Mouse (Mus musculus) natural killer cell, adult 2 months (primary cell): ENCODE measurements around the gene Clock.

Source experiments
- DNase-seq, 2 experiments: peaks; one replicate each; pipeline ENCODE4 v3.0.0; 2022; ENCODE audit warnings: low spot score in 2 of 2

Gene Clock

DNA sequence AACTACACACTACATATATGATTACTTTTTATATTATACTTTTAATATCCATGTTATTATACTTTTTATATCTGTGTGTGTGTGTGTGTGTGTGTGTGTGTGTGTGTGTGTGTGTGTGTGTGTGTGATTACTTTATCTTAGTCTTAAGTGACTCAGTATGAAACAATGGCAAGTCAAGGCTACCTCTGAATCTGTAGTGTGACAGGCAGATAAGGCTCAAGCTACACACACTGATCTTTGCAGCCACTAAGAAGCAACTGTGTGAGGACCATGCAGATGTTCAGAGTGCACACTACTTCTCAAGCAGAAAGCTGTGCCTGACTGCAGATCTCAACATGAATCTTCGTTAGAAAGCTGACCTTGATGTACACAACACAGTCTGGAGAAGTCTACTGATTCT, 20.7 kb downstream of the Clock start:
- no peak for DNase-seq

DNA sequence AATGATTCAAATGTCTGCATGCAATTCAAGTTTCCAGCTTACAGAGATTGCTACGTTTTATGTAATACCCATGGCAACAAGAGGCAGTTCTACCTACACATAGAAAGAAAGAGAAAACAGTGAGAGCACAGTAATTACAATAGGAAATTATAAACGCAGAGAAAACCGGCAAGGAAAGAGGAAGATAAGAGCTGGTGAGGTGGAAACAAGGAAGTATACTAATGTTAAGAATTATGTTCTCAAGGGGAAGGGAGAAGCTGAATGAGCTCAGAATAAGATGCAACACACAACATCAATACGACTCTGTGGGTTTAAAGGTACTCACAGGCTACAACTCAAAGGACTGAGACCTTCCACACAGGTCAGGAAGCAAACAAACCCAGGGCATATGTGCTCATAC, 29.6 kb downstream of the Clock start:
- no peak for DNase-seq

DNA sequence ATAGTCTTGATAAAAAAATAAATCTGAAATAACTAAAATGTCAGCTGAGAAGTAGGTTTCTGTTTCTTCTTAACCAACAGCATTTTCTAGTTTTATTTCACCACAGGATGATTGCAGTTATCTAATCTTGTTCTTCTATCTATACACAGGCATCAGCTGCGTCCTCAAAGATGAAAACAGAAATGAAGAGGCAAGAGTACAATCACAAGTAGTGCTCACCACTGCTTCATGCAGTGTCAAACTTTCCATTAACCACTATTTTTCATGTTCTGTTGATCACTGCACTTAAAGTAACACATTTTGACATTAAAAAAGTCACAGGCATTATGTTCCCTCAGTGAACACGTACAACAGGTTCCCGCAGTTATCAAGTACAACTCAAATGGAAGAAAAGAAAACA, 53.6 kb downstream of the Clock start:
- no peak for DNase-seq

DNA sequence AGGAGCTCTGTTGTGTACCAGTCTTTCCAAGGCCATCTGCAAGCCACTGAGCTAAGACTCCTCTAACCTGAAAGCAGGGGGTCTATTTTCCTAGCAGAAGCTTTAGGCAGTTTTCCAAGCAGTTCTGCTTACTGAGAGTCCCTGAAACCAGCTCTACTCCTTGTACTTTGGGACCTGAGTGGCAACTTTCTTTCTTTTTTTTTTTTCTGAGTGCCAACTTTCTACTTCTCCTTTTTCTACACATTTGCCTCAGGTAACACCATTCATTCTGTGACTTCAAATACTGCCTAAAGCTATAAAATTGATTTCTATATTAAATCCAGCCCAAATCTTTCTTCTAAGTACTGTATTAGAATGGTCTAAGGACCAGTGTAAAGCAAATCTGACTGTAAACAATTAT, 58.1 kb downstream of the Clock start:
- no peak for DNase-seq

DNA sequence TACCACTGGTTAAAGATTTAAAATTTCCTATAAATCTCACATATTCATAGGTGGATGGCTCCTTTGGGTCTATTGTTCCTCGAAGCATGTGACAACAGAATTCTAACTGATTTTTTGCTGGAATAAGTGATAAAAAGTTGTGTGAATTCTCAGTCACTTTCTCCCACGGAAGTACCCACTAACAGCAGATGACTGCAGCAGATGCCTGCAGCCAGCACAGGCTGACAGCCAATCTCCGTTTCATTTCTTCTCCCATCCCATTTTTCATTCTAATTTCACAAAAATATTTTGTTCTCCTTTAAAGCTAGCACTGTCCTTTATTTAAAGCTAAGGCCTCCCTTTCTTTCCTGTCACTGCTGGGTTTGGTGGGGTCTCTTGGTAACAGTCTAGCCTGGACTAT, 59.2 kb downstream of the Clock start:
- DNase-seq: no peak

DNA sequence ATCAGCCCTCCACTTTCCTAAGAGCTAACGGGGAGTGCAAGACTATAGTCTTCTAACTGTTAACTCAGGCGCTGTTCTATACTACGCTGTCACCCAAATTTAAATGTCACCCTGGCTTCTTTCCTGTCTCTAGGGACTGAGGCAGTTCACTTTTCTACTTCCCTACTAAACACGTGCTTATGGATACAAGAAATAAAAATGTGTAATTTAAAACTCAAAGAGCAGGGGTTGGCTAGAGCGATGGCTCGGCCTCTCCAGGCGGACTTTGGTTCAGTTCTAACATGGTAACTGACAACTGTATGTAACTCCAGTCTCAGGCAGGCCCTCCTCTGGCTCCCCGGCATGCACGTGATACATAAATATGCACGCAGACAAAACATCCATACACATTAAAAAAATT, 60.2 kb downstream of the Clock start:
- no peak for DNase-seq

DNA sequence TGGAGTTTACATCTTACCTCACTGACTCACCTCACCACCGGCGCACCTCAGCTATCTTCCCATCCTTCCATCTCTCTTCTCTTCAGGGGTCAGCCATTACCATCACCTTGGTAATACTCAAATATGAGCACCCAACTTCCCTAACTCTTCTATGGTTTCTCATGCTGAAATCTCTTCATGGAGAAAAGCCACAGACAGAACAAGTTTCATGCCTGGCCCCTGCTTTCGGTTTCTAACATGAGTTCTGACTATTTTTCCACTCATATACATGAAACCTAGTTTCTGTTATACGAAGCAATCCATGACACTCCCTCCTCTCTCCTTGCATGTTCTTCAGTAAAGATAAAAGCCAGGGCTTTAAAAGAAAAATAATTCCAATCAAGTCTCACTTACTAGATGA, 60.7 kb downstream of the Clock start:
- DNase-seq: no peak

DNA sequence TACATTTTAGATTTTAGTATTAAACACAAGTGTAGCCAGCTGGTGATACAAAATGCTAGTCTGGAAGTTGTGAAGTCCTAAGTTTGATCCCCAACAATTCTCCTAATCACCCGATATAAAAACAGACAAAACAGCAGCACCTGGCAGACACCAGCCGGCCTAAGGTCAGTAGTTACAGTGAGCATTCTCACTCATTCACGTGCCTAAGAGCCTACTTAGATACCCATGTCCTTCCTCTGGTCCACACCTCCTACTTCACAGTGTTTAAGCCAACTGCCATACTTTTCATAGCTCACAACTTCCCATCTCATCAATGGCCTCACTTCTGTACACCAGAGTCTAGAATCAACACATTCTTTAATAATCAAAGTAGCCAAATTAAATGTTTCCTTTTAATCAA, 61.3 kb downstream of the Clock start:
- DNase-seq: no peak

DNA sequence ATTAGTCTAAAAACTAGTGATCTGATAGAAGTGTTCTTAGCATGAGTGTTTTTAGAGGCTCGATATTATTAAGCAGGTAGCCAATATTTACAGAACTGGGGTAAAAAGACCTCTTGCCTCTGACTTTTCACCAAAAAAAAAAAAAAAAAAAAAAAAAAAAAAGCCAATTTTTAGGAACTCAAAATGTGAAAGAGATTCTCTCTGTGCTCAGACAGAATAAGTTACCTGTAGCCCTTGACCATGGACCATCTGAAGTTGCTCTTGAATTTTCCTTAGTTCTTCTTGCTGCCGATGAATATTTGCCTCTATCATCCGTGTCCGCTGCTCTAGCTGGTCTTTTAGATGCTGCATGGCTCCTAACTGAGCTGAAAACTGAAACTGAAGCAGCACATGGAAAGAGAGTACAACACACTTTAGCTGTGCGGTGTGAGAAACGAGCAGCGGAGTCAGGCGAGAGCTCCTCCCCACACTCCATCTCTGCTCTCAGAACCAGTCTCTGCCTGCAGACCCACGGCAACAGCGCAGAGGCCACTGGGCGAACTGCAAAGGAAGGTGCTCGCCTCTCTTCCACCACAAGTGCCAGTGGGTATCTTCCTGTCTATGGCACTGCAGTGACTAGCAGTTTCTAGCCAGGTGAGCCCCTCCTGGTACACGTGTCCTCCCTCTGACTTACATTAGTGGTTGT, 73.3 kb downstream of the Clock start:
- no peak for DNase-seq

DNA sequence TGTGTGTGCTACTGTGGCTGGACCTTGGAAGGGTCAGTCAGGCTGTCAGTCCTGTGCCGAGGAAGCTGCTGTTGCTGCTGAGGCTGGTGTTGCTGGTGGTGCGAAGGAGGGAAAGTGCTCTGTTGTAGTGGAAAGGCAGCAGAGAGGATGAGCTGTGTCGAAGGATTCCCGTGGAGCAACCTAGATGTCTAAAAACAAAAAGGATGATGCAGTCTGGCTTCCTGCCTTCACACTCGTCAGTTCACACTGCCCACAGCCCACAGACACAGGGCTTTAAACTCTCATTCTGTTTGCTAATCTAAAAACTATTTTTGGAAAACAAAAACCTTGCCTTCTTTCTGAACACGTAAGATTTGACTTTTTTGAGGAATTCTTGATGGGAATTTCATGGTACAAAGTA, 87.9 kb downstream of the Clock start:
- DNase-seq: no peak

DNA sequence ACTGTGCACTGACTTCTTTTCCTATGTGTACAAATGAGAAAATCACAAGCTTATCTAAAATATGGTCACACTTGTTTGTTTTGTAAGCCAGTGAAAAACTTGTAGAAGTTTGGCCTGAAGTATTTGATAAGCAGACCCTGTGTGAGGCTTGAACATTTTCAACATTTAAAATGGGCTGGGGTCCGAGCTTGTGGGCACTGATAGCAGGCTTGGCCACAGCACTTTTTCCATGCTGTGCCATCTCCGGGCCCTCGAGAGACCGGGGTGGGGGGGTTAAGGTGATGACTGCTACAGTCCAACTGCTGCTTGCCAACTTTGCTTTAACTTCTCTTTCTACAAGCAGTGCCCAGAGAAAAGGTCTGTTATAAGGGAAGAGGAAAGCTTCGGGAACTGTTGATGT, 96.5 kb downstream of the Clock start:
- no peak for DNase-seq

DNA sequence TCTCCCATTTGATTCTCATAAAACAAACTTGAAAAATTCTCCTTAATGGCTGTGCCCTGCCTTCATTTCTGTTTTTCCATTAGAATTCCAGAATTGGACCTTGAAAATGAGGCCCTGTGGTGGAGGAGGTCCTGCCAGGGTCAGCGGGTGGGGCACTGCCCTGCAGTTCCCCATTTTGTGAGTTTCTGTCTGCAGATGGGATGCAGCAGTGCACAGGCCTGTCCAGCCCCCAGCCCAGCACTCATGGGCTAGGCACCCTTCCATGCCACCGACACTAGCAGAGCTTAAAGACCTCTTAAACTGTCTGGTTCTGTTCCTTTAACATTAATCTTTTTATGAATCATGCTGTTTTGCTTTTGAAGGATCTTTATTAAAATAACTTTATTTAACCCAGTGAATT, 98.7 kb downstream of the Clock start:
- no peak for DNase-seq

DNA sequence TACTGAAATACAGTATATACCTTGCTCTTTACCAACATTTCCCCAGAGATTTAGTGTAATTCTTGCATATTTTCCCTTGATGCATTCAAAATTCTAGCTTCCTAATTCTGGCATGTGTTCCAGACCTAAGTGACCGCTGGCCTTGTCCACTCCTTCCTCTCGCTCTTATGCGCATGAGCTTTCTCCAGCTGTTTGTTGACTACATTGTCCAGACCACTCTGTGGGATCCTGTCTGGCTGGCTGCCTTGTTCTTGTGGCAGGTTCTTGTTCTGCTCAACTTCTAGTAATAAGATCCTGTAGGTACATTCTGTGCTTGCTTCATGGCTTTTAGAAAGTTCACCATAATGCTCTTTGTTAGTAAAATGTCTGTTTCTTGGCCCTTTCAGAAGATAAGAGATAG, 101.4 kb downstream of the Clock start:
- no peak for DNase-seq

DNA sequence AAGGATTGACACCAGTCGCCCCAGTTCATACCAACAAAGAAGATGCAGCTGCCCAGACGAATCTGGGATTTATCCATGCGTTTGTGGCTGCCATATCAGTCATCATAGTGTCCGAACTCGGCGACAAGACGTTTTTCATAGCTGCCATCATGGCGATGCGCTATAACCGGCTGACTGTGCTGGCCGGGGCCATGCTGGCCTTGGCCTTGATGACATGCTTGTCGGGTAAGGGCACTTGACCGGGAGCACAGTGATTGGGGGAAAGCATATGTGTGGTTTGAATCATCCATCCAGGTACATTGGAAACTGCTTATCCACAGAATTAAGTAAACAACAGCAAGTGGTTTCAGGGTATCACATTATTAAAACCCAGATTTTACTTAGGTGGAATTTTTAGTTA, 105.2 kb downstream of the Clock start:
- no peak for DNase-seq

DNA sequence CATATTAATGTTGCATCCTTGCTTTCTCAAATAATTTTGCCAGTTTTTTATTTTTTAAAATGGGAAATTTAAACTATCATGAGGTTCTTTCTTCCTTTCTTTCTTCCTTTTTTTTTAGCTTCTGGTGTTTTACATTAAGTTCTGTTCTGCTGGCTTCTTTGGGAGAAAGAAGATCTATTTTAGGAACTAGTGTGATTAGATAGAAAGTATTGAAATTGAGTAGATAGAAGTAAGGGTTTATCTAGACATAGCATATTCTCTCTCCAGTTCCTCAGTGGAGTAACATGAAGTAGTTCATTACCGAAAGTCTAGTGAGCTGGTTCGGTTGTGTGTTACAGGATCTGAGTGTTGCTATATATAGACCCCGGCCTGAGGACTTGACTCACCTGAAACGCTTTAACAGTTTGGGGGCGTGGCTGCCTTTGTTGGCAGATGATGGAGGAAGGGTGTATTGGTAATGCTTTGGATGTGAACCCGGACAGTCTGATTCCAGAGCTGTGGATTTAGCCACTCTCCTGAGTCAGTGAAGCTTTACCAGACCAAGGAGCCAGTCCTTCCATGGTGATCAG, 110.1 kb downstream of the Clock start:
- DNase-seq: no peak

DNA sequence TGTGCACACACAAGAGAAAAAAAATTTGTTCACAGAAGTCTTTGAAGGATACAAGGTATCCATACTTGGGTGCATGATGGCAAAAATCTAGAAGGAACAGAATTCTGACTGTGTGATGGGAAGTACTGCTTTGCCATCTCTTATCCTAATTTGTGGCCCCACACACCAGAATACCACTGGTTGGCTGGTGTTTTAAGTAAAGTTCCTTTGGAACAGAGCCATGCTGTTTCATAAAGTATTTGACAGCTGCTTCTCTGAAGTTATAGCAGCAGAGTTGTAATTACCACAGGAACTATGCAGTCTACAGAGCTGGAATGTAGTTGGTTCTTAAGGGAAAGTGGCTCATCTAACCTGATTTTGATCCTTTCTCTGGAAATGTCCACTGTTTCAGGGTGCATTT, 111.5 kb downstream of the Clock start:
- no peak for DNase-seq

DNA sequence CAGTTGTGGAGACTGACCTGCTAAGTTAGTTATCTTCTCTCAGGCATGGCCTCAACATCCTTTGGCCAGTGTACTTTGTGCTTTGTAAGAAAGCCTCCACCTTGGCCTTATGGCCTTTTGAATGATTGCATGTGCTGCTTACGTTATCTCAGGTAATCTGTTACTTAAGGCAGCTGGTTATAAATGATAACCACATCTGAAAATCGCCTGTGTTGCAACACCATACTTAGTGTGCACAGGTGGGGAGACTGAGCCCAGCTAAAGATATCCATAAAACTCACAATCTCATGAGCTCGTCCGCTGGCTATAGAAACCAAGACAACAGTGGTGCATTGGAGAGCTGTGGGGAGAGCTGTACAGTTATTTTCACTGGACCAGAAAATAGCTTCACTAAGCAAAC, 114.0 kb downstream of the Clock start:
- no peak for DNase-seq

DNA sequence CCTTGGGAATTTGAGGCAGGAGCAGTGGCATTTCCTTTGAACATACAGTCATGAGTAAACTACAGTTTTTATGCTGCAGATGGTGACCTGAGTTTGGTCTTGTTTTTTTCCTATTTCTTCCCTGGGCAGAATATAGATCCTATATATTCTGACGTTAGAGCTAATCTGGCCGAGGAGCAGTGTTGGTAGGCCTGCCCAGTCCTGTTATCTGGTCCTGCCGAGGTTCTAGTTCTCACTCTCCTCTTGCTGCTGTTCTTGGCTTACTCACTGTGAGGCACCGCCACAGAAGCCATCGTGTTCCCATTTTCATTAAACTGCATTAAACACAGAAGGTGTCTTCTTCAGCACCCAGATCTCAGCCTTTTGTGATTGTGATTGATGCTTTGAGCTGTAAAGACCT, 116.7 kb downstream of the Clock start:
- no peak for DNase-seq

DNA sequence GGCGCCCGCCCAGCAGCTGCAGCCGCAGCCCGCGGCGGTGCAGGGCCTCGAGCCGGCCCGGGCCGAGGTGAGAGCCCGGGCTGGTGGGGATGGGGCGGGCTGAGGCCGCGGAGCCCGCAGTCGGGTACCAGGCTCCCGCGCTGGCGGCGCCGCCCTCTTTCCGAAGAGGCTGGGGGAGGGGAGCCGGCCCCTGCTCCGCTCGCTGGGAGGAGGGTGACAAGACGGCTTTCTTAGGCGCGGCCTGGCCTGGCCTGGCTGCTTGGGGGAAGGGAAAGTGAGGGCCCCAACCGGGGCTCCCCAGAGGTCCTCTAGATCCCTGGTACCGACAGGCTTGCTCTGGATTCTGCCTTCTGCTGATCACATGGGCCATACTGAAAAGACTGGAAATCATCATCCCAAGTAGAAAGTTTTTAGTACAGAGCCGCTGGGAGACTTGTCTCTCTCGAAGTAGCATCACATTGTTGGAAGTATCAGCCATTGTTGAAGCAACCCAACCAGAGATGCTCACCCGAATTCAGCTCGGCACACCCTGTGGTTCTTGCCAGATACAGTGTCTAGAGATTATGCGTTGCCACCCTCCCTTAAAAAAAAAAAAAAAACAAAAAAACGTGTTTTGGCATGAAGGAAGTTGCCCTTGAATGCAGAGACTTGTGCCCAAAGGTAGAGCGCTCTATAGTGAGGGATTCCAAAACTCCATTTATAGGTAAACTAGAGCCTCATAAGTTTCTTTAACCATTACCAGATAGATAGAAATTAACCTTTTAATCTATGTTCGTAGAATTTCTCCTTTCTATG, 120.1 kb downstream of the Clock start:
- peak; percentile 20 to 43 for DNase-seq

DNA sequence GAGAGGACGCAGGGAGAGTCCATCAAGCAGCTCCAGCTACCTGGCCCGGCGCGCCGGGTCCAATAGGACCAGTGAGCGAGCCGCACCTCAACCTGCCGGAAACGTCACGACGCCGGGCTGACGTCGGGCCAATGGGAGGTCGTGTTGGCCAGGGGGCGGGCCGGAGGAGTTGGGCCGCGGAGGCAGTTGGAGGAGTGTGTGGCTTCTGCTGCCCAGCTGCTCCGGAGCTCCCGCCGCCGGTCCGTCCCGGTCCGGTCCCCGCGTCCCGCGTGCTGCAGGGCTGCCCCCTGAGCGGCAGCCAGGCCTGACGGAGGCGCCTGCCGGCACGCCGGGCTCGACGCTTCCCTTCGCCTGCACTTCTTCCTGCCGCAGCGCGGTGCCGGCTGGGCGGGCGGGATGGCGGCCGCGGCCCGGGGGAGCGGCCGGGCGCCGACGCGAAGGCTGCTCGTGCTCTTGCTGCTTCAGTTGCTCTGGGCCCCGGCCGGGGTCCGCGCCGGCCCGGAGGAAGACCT, 120.8 kb downstream of the Clock start, which contains the start of gene Tmem165:
Gene Tmem165, plus strand, starts transcription at position 131 of the 512 bp plus-strand sequence.
- peak; percentile 83 to 87 for DNase-seq

DNA sequence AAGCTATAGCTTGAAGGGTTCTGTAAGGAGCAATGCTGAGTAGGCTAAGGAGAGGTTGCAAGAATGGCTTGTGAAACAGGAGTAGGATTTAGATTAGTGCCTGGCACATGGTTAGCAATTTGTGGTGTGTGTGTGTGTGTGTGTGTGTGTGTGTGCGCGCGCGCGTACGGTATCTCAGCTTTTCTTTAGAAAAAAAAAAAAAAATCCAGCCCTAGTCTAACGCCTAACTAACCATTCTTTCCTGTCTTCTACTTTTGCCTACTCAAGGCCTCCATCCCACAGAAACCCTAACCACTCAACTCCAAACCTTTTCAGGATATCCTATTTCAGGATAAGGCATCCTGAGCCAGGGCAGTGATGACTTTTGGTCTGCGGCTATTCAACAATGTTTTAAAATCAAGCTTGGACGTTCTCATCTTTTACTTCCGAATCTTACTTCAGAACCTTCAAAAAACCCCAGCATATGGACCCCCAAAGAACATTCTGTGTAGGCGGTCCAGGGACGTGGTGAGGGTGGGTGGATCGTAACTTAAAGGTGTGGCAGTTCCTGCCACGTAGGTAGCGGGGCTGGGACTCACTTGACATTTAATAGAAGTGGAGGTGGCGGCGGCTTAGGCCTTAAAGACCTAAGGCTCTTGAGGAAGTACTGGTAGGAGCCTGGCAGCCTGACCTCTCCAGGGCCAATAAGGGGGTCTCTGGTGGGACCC, 121.4 kb downstream of the Clock start:
- DNase-seq: no peak

DNA sequence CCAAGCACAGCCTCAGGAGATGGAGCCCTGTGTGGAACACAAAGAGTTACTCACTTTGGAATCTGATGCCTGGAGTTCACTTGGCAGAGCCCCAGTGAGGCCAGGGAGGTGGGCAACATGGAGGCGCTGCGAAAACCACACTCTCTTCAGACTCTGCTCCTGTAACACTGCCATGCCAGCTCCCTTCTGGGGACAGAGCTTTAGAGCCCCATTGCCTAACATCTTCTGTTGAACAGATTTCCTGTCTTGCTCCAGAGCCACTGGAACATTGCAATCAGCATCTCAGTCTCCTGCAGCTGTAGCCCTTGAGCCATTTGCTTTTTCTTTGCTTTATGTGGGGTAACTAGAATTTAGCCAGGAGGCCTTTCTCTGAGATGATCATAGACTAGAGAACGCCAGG, 122.3 kb downstream of the Clock start:
- DNase-seq: no peak
